Mouse (Mus musculus) myocyte (in vitro differentiated cells): ENCODE data around the gene Sowaha.

Source experiments
- POLR2A ChIP-seq: IDR thresholded peaks from one replicate; pipeline ENCODE4 v1.6.1; 2011; ENCODE audit warnings: low read depth, mild to moderate bottlenecking, control low read depth, moderate library complexity; ENCODE audit not compliant: insufficient read length
- USF1 ChIP-seq: IDR thresholded peaks from one replicate; pipeline ENCODE4 v1.6.1; 2011; ENCODE audit warnings: low read depth, mild to moderate bottlenecking, control low read depth, moderate library complexity

DNA sequence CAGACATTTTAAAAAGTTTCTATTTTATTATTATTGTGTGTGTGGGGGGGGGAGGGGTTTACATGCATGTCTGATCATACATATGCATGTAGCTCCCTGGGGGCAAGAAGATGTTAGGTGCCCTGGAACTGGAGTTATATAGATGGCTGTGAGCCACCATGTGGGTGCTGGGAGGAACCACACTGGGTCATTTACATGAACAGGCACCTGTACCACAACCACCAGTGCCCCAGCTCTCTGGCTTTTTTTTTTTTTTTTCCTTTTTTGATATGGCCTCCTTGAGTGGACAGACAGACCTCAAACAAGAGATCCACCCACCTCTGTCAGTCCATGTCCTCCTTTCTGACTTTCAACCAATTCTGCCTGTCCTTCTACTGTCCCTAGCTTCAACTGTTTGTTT, 50.9 kb downstream of the Sowaha start:
- TF ChIP-seq POLR2A (peak; percentile 9), USF1 (no peak)
